Mouse (Mus musculus): ENCODE results near the gene Il11ra1.

- TF ChIP-seq GATA1 (IDR thresholded peaks at IDR 0.05; ENCODE audit: low read length) (no peak), TAL1 (IDR thresholded peaks at IDR 0.05; ENCODE audit: low read length) (no peak)
Measured at GRCm38 (mm10) chr4:41655525-41655924, 44.3 kb upstream of the Il11ra1 start.

Measured in erythroblast, embryonic 14.5 days (primary cell).